Comparison of ENCODE assay signal across 13 mouse cellular contexts in genomic region chr7:63556324-63556723, GRCm38 (mm10).
DNase-seq lines count a peak whose midpoint lies in the region; ATAC-seq lines count a peak whose summit lies in the region.
"Had no signal": no experiment of that assay in that cellular context is flagged by ENCODE, and none has a peak within 500 bp of the region (broad histone marks: within the 10 kb centered on the region; RNA-seq: fewer than 3 reads in every experiment).

No protein-coding gene starts in this region.

- DNase-seq in cerebellum, postnatal 4 days (ENCODE audit: low spot score in 2 of 2), result no peak
- DNase-seq in layer of hippocampus, adult 9-11 months, result peak; percentile 25
- DNase-seq in layer of hippocampus, postnatal 25 days (ENCODE audit: extremely low spot score in 1 of 2, low spot score in 1 of 2), result no peak
- peak; percentile 75 for DNase-seq in cerebellum, adult 8-10 months
- peak; percentile 18 for DNase-seq in telencephalon, adult 2 months (ENCODE audit: low read depth, low spot score)
- no peak for DNase-seq in neural tube, embryonic 10.5 days (ENCODE audit: extremely low spot score, low spot score)
- DNase-seq in kidney, postnatal 36 days, result no peak
- DNase-seq: adrenal gland, adult 2 months; lung, adult 2 months had no signal

- ATAC-seq in cerebellum, adult (ENCODE audit: insufficient number of reproducible peaks, low FRiP score, low TSS enrichment), result peak; percentile 91
- ATAC-seq: forebrain, embryonic 13.5 days; intestine, embryonic 16.5 days; midbrain, embryonic 15.5 days had no signal

Comparison
In these comparisons a context has a peak if more than half of its experiments do, and no peak if none do; other contexts are left out.
1. DNase-seq: peak in layer of hippocampus, adult 9-11 months (single experiment), cerebellum, adult 8-10 months (single experiment) and telencephalon, adult 2 months (single experiment); none in cerebellum, postnatal 4 days (0 of 2), layer of hippocampus, postnatal 25 days (0 of 2), neural tube, embryonic 10.5 days (single experiment) and kidney, postnatal 36 days (0 of 2).